Mouse (Mus musculus) Muller cell, postnatal 12 days (primary cell): ENCODE measurements at regions not wholly inside any gene's neighbourhood (a gene's known extent, or its start where the extent isn't known, plus 50 kb on each side); places are given as distances from the start of the nearest gene placed in this dataset.

Experiments used
- DNase-seq: peaks from one replicate; pipeline ENCODE4 v3.0.0-alpha.2; 2015; ENCODE audit errors: inconsistent ontology term

DNA sequence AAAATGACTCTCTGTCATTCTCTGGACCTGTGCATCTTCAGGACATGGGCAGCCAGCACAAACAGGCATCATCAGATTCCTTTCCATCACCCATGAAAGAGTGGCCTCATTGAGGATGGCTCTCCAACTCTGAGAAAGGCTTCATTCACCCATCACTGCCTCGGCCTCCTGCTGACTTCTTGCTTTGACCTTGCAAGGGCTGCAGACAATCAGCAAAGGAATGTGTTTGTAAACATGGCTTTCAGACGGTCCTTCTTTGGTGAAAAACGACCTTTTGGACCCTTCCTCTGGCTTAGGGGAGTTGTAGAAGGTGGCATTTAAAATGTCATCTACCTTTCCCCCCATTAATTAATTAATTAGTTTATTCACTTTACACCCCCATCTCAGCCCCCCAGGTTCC lies 134.3 kb downstream of the Moxd1 start:
- no peak for DNase-seq

DNA sequence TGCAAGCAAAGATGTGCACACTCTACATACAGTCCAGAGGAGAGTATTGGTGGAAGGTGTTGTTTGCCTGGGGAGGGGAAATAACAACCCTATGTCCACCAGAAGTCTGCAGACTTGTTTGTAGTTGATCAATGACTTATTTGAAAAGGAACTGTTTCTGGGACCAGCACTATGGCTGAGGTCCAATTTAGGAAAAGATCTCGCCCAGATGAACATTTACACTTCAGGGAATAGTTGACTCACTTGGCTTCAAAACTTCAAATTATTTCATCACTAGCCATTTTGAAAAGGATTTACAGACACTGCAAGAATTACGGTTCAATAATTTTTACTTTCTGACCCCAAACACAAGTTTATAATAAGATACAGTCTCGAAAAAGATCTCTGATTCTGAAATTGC lies 138.1 kb downstream of the Moxd1 start:
- DNase-seq, result peak; percentile 40

DNA sequence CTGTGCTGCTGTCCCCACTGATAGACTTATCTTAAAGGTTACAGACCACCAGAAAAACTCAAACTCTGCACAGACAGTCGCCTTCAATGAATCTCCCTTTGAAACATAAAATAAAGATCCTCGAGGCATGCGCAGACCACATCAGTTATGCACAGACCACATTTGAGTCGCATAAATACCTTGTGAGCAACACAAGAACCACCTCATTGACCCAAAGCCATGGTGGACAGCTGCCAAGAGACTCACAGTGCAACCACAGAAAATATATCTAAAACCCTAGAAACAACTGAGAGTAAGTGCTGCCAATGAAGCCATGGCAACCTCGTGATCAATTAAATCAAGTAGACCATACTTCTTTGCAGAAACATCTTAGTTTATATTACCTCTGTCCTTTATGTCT lies 142.1 kb downstream of the Moxd1 start:
- peak; percentile 79 for DNase-seq

DNA sequence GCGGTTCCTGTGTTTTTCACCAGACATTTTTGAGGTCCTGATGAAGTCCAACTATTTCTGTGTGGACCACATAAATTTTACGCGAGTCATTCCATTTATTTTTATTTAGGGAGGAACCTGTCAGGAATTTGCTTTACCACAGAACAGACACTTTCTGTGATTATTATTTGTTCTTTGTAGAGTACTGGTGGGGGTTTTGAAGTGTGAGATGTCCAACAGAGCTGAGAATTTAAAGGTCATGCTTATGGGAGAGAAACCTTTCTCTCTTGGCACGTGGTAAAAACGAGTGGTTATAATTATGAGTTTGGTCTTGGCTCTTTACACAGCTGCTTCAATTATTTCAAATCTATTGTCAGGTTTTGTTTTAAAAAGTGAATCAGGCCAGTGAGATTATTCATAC lies 143.7 kb downstream of the Moxd1 start:
- DNase-seq, result peak; percentile 87

DNA sequence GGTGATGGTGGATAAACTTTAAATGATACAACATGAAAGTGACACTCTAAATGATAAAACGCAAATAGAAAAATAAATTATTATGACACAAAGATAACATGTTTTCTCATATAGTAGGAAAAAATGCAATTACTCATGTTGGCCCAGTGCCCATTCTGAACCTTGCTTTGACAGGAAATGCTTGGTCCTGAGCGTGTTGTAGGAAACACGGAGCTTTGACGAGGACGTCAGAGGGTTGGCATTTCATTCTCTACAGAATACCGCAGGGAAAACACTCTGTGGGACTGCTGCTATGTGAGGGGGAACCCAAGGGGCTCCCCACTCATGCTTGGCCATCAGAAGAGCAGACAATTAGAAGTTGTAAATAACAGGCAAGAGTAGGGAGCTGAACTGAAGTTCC lies 150.6 kb downstream of the Moxd1 start:
- DNase-seq, result peak; percentile 53

DNA sequence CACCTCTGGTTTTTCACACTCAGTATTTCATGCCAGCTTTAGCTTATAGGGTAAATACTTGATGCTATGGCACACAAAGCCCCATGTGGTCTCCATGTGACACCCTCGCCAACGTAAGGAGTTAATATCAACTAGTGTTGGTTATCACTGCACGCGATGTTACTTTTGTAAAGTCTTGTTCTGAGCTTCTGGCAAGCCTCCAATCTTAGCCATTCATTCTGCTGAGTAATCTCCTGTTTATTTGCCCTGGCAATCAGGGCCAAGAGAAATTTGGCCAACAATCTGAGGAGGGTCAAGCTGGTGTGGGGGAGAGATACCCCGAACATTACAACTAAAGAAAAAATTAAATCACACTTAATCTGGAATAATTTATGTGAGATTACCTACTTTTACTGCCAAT lies 156.0 kb downstream of the Moxd1 start:
- DNase-seq, result peak; percentile 51

DNA sequence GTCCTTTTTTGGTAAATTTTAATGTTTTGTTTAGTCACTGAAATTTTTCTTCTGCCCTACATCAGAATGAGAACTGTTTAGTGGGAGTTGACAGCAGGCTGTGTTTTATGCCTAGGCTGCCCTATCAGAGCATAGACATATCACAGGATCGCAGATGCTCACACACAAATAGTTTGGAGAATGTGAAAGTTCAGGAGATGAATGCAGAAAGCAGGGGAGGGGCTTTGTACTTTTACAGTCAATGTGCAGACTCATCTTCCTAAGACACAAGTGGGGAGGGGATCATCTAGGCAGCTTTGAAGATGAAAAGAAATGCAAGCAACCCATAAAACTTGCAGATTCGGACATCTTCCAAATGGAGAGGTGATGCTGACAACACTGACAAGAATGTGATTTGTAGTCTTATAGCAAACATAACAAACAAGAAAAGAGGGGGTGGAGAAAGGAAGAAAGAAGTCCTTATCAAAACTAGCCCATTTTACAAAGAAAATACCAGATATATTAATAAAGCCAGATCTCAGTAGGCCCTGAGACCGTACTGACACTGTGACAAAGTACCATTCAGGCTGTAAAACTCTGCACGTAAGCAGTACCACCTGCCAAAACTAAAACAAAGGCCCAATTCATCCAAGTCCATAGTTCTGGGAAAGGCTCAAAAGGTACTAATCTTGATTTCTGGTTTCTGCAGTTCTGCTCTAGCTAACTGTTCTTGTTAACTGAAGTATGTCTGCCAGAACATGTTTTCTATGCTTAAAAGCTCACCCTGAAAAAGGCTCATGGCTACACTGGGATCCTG lies 157.4 kb downstream of the Moxd1 start:
- DNase-seq, result peak; percentile 70

DNA sequence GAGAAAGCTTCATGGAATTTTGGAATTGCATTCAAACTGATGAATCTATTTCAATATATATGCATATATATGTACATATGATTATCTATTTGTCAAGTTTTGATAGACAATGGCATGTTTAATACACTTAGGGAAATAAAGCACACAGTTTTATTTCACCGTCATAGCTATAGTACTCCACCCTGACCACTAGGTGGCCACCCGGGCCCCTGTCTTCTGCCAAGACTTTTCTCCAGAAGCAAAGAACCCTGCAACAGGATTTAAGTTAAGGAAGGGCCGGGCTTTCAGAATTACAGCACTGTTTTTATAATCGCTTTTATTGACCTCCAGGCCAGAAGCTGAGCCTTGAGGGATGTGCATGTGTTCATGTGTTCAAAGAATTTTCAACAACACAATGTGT lies 158.6 kb downstream of the Moxd1 start:
- peak; percentile 29 for DNase-seq

DNA sequence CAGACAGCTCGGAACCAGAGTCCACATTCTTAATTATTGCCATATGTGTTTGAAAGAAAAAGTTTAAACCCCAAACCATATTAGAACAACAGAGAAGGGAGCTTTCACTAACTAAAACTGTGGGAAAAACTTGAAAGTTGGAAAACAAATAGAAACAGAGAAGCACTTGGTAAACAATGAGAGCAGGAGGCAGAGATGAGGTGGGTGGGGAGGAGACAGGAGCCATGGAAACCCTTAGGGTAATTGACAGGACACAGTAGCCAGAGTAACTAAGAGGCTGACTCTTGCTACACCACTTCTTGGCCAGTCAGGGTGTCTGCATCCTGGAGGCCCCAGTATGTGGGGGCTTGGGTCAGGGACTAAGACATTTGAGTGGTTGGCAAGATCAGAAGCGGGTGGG lies 160.7 kb downstream of the Moxd1 start:
- DNase-seq, result no peak

DNA sequence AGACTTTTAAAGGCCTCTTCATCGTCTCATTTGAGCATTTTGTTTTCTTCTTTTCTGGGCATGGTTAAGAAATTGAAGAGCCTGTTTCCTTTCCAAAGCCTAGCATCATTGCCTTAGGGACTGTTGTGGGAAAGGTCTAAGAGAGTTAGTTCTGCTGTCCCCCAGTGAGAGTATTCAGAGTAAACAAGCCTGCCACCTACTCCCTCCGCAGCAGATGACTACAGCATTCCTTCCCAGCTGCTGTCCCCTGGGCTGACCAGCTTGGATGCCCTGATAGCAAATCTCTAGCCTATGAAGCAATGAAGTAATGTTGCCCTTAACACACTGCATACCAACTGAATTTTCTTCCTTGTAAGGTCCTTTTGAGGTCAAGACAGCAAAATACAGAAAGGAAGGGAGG lies 164.9 kb downstream of the Moxd1 start:
- DNase-seq, result peak; percentile 47

DNA sequence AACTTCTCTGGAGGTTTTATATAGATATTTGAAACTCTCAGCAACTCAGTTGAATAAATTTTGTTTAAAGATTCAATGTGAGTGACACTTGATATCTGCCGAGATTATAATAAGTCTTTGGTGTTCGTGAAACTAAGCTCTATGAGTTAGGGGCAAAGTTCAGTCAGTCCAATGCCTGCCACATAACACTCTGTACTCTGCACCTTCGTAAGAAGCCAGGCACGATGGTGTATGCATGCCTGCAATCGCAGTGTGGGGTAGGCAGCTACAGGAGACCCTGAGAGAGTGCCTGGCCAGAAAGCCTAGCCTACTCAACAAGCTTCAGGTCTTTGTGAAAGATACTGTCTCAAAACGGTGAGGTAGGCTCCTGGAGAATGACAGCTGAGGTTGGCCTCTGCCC lies 167.7 kb downstream of the Moxd1 start:
- DNase-seq, result no peak

DNA sequence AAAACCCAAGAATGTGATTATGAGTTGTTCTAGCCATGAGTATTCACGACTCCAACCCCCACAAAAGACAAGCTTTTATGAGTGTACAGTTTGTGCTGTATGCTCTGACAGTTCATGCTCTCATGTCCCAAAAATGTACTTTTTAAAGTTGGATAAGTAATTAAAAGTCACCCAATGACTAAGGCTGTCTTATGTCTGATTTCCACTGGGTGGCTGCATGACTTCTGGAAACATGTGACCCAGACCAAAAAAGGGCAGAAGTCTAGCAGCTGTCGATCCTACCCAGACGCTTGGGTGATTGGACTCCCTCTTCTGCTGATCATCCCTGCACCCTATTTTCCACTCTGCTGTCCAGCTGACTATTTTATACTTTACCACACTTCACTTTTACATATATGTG lies 168.7 kb downstream of the Moxd1 start:
- no peak for DNase-seq

DNA sequence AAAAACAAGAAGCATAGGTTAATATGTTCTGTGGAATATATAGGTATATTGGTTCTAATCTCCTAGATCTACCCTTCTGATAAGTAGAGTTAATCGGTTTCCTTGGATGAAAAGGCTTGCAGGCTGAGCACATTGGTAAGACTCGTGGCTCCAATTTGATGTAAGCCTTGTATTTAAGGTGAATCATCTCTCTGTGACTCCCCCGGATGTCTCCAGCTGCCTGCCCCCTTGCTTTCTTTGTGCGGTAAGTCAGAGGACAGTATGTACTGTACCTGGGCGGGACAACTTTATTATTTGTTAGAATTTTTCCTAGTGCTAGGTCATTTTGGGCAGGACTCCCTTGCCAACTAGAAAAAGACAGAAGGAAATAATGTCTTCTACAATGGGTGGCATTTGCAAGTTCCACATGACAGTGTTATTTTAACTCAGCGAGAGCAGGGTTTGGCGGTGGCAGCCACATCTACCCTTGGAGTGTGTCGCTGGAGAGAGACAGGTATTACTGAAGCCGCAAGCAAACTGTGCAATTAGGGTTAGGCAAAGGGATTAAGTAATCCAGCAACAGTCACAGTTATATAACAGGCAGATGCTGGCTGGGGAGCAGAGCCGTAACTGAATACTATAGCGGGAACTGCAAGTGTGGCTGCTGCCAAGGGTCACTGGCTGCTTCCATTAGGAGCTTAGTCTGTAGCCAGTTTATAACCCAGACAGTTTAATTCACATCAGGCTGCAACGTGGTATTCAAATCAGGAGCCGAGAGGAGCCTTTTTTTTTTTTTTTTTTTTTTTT lies 172.9 kb downstream of the Moxd1 start:
- peak; percentile 57 for DNase-seq

DNA sequence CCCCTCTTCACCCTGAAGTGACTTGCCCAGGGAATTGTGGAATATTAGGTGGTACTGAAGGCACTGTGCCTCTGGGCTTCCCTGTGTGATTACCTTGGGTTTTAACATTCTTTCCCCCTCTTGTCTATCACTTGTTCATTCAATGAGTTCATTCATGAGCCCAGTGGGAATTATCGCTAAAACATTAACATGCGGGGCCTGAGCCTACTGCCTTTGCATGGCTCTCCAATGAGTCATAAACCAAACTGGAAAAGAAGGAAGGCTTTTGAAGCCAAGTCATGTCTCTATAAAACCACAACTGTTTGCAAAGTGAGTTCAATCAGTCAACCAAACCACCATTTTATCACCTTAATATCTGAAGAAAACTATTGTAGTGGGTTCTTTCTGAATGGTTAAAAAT lies 173.8 kb downstream of the Moxd1 start:
- DNase-seq, result peak; percentile 95

DNA sequence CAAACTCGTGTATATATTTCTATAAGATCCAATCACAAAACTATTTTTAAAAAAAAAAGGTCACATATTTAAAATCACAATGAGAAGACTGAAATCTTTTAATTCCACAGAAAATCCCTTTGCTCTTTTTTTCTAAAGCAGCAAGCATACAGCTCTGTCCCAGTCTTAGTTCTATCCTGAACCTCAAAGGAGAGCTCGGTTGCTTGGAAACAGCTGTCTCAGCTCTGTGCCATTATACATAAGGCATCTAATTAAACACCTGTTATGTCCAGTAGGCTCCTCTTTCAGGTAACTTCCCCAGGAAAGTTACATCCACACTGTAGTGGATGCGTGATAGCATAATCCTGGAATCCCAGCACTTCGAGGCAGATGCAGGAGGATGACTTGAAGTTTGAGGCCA lies 181.5 kb downstream of the Moxd1 start:
- no peak for DNase-seq

DNA sequence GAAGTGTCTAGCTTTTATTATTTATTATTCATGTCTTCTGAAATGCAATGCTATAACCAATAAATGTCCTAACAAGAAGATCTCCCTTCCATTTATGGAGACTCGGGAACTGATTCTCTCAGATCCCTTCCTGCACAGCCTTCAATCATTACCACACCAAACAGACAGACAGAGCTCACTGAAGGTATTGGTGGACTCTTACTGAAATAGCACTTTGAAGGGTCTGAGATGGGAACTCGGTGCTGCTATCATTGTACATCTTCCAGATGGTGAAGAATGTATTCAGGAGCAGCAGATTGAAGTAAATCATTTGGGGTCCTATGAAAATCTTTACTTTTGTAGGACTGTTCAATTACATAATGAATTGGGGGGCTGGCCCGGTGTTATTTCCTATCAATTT lies 183.6 kb downstream of the Moxd1 start:
- DNase-seq, result no peak

DNA sequence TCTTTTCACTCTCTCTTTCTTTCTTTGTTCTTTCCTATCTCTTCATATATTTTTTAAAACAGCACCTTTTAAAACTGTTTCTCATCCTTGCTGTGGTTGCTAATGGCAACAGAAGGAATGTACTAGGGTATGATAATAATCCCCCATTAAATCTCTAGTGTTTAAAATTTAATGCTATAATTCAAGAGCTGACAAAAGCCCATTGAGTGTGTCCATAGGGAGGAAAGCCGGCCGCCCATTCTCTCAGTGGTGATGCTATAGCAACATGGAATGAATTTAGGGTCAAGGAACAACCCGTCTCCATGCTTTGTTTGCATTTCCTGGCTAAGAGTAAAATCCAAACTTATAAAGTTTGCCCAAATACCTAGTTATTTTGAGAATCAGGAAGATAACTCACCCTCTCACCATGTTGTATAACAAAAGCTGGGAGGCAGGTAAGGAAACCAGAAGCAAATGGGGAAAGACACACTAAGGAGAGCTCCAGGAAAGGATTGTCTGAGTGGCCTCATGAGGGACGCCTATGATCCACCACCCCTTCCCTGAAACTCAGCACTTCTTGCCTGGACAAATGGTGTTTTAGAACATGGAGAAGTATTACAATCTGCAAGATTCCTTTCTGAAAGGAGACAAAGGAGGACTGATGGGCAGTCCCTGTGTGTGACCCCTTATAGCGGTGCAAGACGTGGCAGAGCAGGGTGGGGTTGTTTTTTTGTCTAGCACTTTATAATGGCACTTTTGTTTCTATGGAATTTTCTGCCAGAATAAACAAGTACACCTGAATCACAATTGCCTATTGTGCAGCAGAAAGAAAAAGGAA lies 184.3 kb downstream of the Moxd1 start:
- no peak for DNase-seq

DNA sequence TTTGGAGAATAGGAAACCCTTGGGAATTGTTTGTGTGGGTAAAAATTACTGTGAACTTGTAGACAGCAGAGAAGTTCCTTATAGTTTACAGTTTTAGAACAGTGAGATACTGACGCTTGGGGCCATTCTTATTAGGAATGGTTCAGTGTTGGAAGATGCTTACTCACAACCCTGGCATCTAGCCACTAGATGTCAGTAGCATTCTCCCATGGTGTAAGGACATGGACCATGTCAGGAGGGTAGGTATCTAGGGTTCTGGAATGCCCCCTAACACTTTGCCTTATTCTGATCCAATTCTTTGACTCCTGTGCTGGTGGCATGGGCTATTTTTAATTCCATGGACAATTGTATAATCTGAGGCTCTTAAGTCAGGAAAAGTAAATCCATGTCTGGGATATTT lies 185.3 kb upstream of the Ccn2 start:
- peak; percentile 49 for DNase-seq

DNA sequence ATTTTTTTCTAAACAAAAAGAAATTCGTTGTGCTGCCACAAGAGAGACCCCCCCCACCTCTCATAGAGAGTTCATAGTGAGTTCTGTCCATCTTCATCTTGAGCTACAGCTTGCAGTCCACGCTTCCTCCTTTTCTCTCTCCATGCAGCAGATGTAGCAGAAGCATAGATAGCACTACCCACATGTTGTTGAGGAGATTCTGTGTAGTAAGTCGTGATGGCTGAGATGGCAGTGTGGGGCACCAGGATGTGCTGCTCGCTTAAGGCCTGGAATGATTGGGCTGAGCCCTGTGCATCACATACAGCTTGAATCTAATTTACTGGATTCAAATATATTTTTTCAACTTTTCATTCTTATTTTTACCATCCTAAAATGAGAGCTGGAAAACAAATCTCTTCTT lies 184.4 kb upstream of the Ccn2 start:
- DNase-seq, result no peak

DNA sequence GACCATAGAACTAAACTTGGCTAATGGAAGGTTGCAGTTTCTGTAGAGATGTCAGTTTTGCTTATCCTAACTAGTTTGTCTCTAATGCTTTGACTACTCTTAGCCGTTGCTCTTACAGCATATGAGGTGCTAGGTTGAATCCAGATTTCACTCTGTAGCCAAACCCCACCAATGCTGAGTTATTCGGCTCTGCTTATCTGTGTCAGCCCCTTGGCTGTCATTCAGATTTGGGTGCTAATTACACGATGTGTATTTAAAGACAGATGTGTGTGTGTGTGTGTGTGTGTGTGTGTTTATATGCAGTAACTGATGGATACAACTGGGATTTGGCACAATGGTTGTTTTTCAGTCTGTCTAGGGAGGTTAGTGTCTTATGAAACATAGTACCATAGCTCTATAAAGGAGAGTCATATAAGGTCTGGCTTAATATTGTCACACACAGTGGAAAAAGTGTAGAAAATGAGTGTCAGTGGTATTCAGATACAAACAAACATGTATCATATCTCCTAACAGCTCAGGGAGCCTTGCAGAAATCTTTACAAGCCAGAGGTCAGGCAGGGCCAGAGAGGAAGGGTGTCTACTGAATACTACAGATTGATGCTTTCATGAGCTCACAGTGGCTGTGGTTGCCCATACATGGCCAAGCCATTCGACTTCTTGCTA lies 172.6 kb upstream of the Ccn2 start:
- no peak for DNase-seq

DNA sequence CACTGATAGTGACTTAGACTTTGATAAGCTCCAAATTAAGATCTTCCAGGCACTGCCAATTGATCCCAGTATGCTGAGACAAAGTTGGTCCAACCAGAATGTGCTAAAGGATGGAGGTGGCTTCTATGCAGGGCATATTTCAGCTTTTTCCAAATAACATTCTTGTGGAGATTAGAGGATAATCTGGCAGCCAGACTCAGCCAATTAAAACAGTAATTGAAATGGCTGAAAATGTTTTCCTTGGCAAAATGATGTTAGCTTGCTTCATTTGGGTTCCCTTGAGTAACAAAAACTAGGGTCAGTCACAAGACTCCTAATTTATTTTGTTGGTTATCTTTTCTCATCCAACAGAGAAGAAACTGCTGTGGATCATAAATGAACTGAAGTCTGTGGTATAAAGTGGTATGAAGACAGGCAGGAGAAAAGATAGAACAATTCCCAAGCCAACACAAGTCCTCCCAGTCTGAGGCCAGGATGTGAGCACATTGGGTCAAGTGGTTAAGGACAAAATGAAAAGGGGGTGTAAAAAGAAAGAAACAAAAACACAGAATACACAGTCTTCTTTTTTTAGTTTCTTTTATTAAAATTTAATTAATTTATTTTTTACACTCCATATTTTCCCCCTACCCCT lies 161.4 kb upstream of the Ccn2 start:
- DNase-seq, result peak; percentile 85
